26 mouse cellular contexts compared by ENCODE assay signal in the genomic region with DNA sequence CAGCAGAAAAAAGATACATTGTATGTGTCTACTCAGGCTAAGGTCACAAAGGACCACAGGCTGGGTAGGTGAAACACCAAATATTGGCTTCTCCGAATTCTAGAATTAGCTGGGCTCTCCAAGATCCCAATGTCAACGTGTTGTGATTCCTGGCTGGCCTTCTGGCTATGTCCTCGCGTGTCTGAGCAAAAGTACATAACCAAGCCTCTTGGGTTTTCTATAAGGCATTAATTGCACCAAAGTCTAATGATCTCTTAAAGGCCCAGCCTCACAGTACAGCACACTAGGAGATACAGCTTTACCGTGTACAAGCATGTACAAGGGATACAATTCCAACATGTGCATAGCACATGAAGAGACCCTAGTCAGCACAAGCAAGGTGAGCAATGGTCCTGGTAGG.
"Had no signal": no experiment of that assay in that cellular context is flagged by ENCODE, and none has a peak within 500 bp of the region (broad histone marks: within the 10 kb centered on the region; RNA-seq: fewer than 3 reads in every experiment).

No protein-coding gene starts in this region.

- DNase-seq: gastrocnemius, postnatal 14 days; gastrocnemius, postnatal 36 days; heart, adult 2 months; heart, postnatal 14 days; heart, postnatal 4 days; kidney, adult 2 months; kidney, adult 9 months; kidney, postnatal 14 days; kidney, postnatal 36 days; layer of hippocampus, adult 9-11 months; layer of hippocampus, postnatal 36 days; left cerebral cortex, postnatal 4 days had no signal

- H3K9me3 ChIP-seq: heart, embryonic 12.5 days; hindbrain, embryonic 10.5 days; hindbrain, embryonic 12.5 days; intestine, embryonic 15.5 days; kidney, embryonic 15.5 days; limb, embryonic 13.5 days; limb, embryonic 15.5 days; liver, embryonic 12.5 days had no signal

- H3K27ac ChIP-seq: heart, adult 2 months; hindbrain, embryonic 10.5 days; hindbrain, embryonic 12.5 days; hindbrain, embryonic 14.5 days; intestine, embryonic 15.5 days; kidney, embryonic 15.5 days; kidney, postnatal 0 days; limb, embryonic 13.5 days; limb, embryonic 15.5 days; liver, embryonic 12.5 days; liver, embryonic 14.5 days had no signal

- H3K4me1 ChIP-seq: heart, embryonic 12.5 days; hindbrain, embryonic 10.5 days; hindbrain, embryonic 12.5 days; liver, embryonic 12.5 days had no signal

- H3K4me2 ChIP-seq: heart, embryonic 12.5 days; hindbrain, embryonic 12.5 days; hindbrain, embryonic 14.5 days; intestine, embryonic 15.5 days; kidney, embryonic 15.5 days; limb, embryonic 13.5 days; limb, embryonic 15.5 days; liver, embryonic 12.5 days had no signal

- ATAC-seq: hindbrain, embryonic 16.5 days; inflammation-experienced regulatory T-cells, adult 6 months; intestine, embryonic 15.5 days; intestine, postnatal 0 days; liver, embryonic 12.5 days had no signal

- H3K4me3 ChIP-seq: heart, adult 2 months; heart, embryonic 12.5 days; hindbrain, embryonic 10.5 days; hindbrain, embryonic 12.5 days; intestine, embryonic 15.5 days; kidney, embryonic 15.5 days; limb, embryonic 13.5 days; limb, embryonic 15.5 days; liver, embryonic 12.5 days had no signal

- H3K9ac ChIP-seq: heart, embryonic 12.5 days; hindbrain, embryonic 12.5 days; hindbrain, embryonic 14.5 days; intestine, embryonic 15.5 days; kidney, embryonic 15.5 days; limb, embryonic 13.5 days; limb, embryonic 15.5 days; liver, embryonic 12.5 days; liver, embryonic 14.5 days had no signal

- H3K27me3 ChIP-seq: heart, embryonic 12.5 days; hindbrain, embryonic 12.5 days; intestine, embryonic 15.5 days; kidney, embryonic 15.5 days; limb, embryonic 13.5 days; limb, embryonic 15.5 days; liver, embryonic 12.5 days had no signal

- H3K36me3 ChIP-seq: heart, embryonic 12.5 days; hindbrain, embryonic 10.5 days; hindbrain, embryonic 12.5 days; intestine, embryonic 15.5 days; kidney, embryonic 15.5 days; limb, embryonic 13.5 days; limb, embryonic 15.5 days; liver, embryonic 12.5 days had no signal
